Mouse (Mus musculus): ENCODE measurements around the gene Cbfa2t2. TPM values are rescaled to one million over a fixed set of nuclear protein-coding genes. Genes with fewer than 3 reads are reported as not detected.

Gene Cbfa2t2
- total and polyA plus RNA-seq, 2 experiments from 2014 or later, result 31.6 to 51.7 TPM

DNA sequence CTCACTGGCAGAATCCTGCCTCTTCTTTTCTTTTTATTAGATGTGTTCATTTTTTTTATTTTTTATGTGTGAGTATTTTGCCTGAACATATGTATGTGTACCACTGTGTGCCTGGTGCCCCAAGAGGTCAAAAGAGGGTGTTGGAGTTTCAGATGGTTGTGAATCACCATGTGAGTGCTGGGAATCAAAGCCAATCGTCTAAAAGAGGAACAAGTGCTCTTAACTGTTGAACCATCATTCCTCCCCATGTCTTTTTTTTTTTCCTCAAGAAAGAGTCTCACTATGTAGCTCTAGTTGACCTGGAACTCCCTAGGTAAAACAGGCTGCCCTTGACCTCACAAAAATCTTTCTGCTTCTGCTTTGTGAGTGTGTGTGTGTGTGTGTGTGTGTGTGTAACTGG lies 34.3 kb upstream of the Cbfa2t2 start:
- ATAC-seq (no peak), DNase-seq (ENCODE audit: low spot score) (no peak)
- no peak overlapping the region for H3K4me2 ChIP-seq (ENCODE audit: low read depth, low read length)
- H3K9me3 ChIP-seq (ENCODE audit: low read length), result no peaks in the 10 kb centered on the region
- H3K4me3 ChIP-seq (ENCODE audit: low read length), result no peak overlapping the region
- TF ChIP-seq CTCF (IDR thresholded peaks at IDR 0.05; ENCODE audit: low read depth), result no peak
- peaks cover 3% of the 10 kb centered on the region; the same call in 1 of the 2 replicates for H3K36me3 ChIP-seq (ENCODE audit: insufficient read depth, low read length)
- H3K27me3 ChIP-seq (ENCODE audit: insufficient read depth, low read length), result no peaks in the 10 kb centered on the region
- no peak overlapping the region for H3K27ac ChIP-seq
- peaks cover 14% of the 10 kb centered on the region for H3K4me1 ChIP-seq (ENCODE audit: insufficient read depth, low read length)
- no peak overlapping the region for H3K9ac ChIP-seq (replicated peaks; ENCODE audit: low read length)
- 49% methylated on average over 1 of the region's 1 CpGs for WGBS

GRCm38 (mm10) chr2:154402811-154403210 lies 33.5 kb upstream of the Cbfa2t2 start:
- Histone ChIP-seq H3K36me3 (ENCODE audit: insufficient read depth, low read length) (peaks cover 3% of the 10 kb centered on the region; the same call in 1 of the 2 replicates), H3K4me2 (ENCODE audit: low read depth, low read length) (no peak overlapping the region), H3K27me3 (ENCODE audit: insufficient read depth, low read length) (no peaks in the 10 kb centered on the region), H3K27ac (peak overlapping the region; percentile 32; the same call in 1 of the 2 replicates), H3K9me3 (ENCODE audit: low read length) (no peaks in the 10 kb centered on the region), H3K4me3 (ENCODE audit: low read length) (no peak overlapping the region), H3K9ac (replicated peaks; ENCODE audit: low read length) (no peak overlapping the region), H3K4me1 (ENCODE audit: insufficient read depth, low read length) (peaks cover 14% of the 10 kb centered on the region)
- peak; percentile 39 for TF ChIP-seq CTCF (IDR thresholded peaks at IDR 0.05; ENCODE audit: low read depth)
- peak; percentile 82 for DNase-seq (ENCODE audit: low spot score)
- ATAC-seq, result peak; percentile 48; the same call in 1 of the 2 replicates
- WGBS, result 14% methylated on average over 7 of the region's 7 CpGs

DNA sequence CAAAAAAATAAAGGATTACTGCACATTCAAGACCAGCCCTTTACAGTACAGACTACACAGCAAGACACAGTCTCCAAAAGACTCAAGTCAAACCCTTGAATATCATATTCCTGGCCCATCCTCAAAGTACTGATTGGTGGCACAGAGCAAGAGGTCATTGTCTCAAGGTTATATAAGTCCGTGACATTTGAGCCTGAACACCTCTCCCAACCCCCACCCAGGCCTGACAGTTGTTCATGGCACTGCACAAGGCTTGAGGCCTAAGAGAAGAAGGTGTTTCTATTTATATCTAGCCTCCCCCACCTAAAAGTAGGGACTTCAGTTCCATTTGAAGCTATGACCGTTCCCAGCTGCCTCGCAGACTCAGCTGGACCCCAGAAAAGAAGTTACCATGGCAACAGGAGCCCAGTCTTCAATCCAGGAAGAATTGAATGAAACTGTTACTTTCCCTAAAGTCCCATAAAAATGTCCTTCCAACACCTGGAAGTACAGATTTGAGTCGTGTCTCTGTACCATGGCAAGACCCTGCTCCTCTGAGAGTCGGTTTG lies 30.8 kb upstream of the Cbfa2t2 start:
- ATAC-seq (no peak), DNase-seq (ENCODE audit: low spot score) (no peak)
- Histone ChIP-seq H3K27ac (no peak overlapping the region; the same call in 1 of the 2 replicates), H3K9me3 (ENCODE audit: low read length) (no peaks in the 10 kb centered on the region), H3K4me1 (ENCODE audit: insufficient read depth, low read length) (peaks cover 19% of the 10 kb centered on the region), H3K36me3 (ENCODE audit: insufficient read depth, low read length) (0 out of 2 replicates have a peak, but pooled peaks cover 3% of the 10 kb centered on the region), H3K27me3 (ENCODE audit: insufficient read depth, low read length) (no peaks in the 10 kb centered on the region), H3K4me2 (ENCODE audit: low read depth, low read length) (peak overlapping the region; percentile 62), H3K9ac (replicated peaks; ENCODE audit: low read length) (0 out of 2 replicates have a peak overlapping the region, but pooled peaks have one; percentile 9), H3K4me3 (ENCODE audit: low read length) (no peak overlapping the region)
- TF ChIP-seq CTCF (IDR thresholded peaks at IDR 0.05; ENCODE audit: low read depth), result no peak
- WGBS, result 40% methylated on average over 5 of the region's 5 CpGs

- H3K9ac ChIP-seq (replicated peaks; ENCODE audit: low read length), result peak overlapping the region; percentile 75
- no peak for ATAC-seq
- H3K4me3 ChIP-seq (ENCODE audit: low read length), result peak overlapping the region; percentile 76
- H3K27me3 ChIP-seq (ENCODE audit: insufficient read depth, low read length), result no peaks in the 10 kb centered on the region
- TF ChIP-seq CTCF (IDR thresholded peaks at IDR 0.05; ENCODE audit: low read depth), result no peak
- H3K27ac ChIP-seq, result peak overlapping the region; percentile 78
- H3K4me2 ChIP-seq (ENCODE audit: low read depth, low read length), result peak overlapping the region; percentile 62
- 34% methylated on average over 11 of the region's 11 CpGs for WGBS
- no peaks in the 10 kb centered on the region for H3K9me3 ChIP-seq (ENCODE audit: low read length)
- peaks cover 19% of the 10 kb centered on the region for H3K4me1 ChIP-seq (ENCODE audit: insufficient read depth, low read length)
- H3K36me3 ChIP-seq (ENCODE audit: insufficient read depth, low read length), result no peaks in the 10 kb centered on the region
- DNase-seq (ENCODE audit: low spot score), result no peak
Measured at GRCm38 (mm10) chr2:154407063-154407642, 29.1 kb upstream of the Cbfa2t2 start.

DNA sequence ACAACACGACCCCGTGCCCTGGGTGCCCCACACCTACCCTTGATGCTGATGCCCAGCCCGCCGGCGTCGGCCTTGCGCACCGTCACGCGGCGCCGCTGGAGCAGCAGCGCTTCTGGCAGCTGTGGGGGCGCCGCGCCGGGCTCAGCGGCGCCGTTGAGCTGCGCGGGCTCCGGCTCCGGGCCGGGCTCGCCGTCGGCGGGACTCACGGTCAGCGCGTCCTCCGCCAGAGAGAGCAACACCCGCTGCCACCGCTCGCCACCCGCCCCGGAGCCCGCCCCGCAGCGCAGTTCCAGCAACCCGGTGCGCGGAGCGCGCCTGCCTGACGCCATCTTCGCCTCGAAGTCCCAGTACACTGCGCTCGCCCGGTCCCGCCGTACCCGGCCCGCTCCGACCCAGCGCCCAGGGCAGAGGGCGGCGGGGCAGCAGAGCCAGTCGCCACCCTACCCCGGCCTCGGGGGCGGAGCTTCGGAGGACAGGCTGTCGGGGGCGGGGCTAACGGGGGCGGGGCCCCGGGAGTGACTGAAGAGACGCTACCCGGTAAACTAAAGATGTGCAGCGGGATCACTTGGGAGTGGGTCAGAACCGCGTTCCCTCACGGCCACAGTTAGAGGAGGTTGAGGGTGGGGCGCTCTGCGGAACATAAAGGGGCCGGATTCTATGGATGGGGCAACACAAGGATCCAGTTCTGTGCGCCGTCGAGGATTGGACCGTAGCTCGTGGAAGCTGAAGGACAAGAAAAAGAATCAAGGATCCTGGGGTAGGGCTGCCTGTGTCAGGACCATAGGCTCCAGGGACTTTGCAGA lies 28.4 kb upstream of the Cbfa2t2 start, which contains the start of gene Snta1:
Gene Snta1, minus strand, starts transcription at position 457 of the 803 bp plus-strand sequence.
- Histone ChIP-seq H3K27ac (peak within 1 kb of the TSS; percentile 78), H3K9ac (replicated peaks; ENCODE audit: low read length) (peak within 1 kb of the TSS; percentile 75), H3K4me2 (ENCODE audit: low read depth, low read length) (peak within 1 kb of the TSS; percentile 62), H3K27me3 (ENCODE audit: insufficient read depth, low read length) (no peaks in the 10 kb centered on the region), H3K9me3 (ENCODE audit: low read length) (no peaks in the 10 kb centered on the region), H3K4me1 (ENCODE audit: insufficient read depth, low read length) (peaks cover 19% of the 10 kb centered on the region), H3K4me3 (ENCODE audit: low read length) (peak within 1 kb of the TSS; percentile 76), H3K36me3 (ENCODE audit: insufficient read depth, low read length) (no peaks in the 10 kb centered on the region)
- no peak for TF ChIP-seq CTCF (IDR thresholded peaks at IDR 0.05; ENCODE audit: low read depth)
- peak; percentile 84 for DNase-seq (ENCODE audit: low spot score)
- 3% methylated on average over 73 of the region's 84 CpGs for WGBS
- ATAC-seq, result peak; percentile 88

- ATAC-seq (peak; percentile 46), DNase-seq (ENCODE audit: low spot score) (peak; percentile 66)
- no peak overlapping the region for H3K4me3 ChIP-seq (ENCODE audit: low read length)
- WGBS, result 52% methylated on average over 2 of the region's 2 CpGs
- TF ChIP-seq CTCF (IDR thresholded peaks at IDR 0.05; ENCODE audit: low read depth), result peak; percentile 22; the same call in 1 of the 2 replicates
- H3K9me3 ChIP-seq (ENCODE audit: low read length), result no peaks in the 10 kb centered on the region
- H3K4me1 ChIP-seq (ENCODE audit: insufficient read depth, low read length), result peaks cover 14% of the 10 kb centered on the region
- no peaks in the 10 kb centered on the region for H3K27me3 ChIP-seq (ENCODE audit: insufficient read depth, low read length)
- H3K4me2 ChIP-seq (ENCODE audit: low read depth, low read length), result no peak overlapping the region
- no peak overlapping the region for H3K9ac ChIP-seq (replicated peaks; ENCODE audit: low read length)
- peak overlapping the region; percentile 48; the same call in 1 of the 2 replicates for H3K27ac ChIP-seq
- H3K36me3 ChIP-seq (ENCODE audit: insufficient read depth, low read length), result no peaks in the 10 kb centered on the region
Measured at GRCm38 (mm10) chr2:154410355-154410754, 25.9 kb upstream of the Cbfa2t2 start.

Data from hindbrain, postnatal 0 days (tissue).